Mouse (Mus musculus): ENCODE measurements around the gene Rgs3.

DNA sequence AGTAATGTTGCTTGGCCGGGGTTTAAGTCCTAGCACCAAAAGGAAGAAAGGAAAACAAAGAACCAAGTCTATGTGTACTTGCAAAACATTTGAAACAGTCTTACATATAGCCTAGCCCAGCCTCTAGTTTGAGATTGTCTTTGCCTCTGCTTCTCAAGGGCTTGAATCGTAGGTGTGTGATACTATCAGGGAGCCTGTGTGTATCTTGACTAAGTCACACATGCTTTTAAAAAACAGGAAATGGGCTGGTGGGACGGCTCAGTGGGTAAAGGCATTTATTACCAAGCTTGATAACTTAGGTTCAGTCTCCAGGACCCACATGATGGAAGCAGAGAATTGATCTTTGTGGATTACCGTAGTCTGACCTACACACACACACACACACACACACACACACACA lies 2.4 kb downstream of the Rgs3 start:
- TF ChIP-seq KAT2A (conservative IDR thresholded peaks at IDR 0.05; ENCODE audit: low read depth, low read length): no peak
- no peak for TF ChIP-seq EP300 (IDR thresholded peaks at IDR 0.05; ENCODE audit: low read depth in 1 of 2, low read length in 2 of 2)
- no peak for TF ChIP-seq MYC (IDR thresholded peaks at IDR 0.05; ENCODE audit: low read depth, low read length)
- TF ChIP-seq E2F4 (IDR thresholded peaks at IDR 0.05; ENCODE audit: borderline replicate concordance, low read depth, low read length): no peak
- no peak for TF ChIP-seq MAFK (IDR thresholded peaks at IDR 0.05; ENCODE audit: borderline replicate concordance, low read depth, low read length)
- TF ChIP-seq CTCF (IDR thresholded peaks at IDR 0.05 in 2 of 3, conservative IDR thresholded peaks at IDR 0.05 in 1 of 3; ENCODE audit: control insufficient read depth in 1 of 3, insufficient read depth in 1 of 3, low read depth in 2 of 3, low read length in 3 of 3, poor library complexity in 1 of 3, severe bottlenecking in 1 of 3): no peak
- no peak for TF ChIP-seq POLR2AphosphoS2 (IDR thresholded peaks at IDR 0.05; ENCODE audit: low read length)
- no peak for TF ChIP-seq GATA1 (IDR thresholded peaks at IDR 0.05; ENCODE audit: low read depth, low read length)
- no peak for TF ChIP-seq NELFE (IDR thresholded peaks at IDR 0.05; ENCODE audit: low read depth, low read length)
- no peak for TF ChIP-seq USF1 (IDR thresholded peaks at IDR 0.05; ENCODE audit: low read depth, low read length)
- no peak for TF ChIP-seq TAL1 (IDR thresholded peaks at IDR 0.05; ENCODE audit: low read length)
- no peak for TF ChIP-seq USF2 (IDR thresholded peaks at IDR 0.05; ENCODE audit: borderline replicate concordance in 1 of 2, insufficient read depth in 1 of 2, low read depth in 1 of 2, low read length in 2 of 2)
- TF ChIP-seq UBTF (IDR thresholded peaks at IDR 0.05; ENCODE audit: borderline replicate concordance, insufficient read depth, low read depth, low read length): no peak
